Mouse (Mus musculus) heart, adult 8-10 months (tissue): Measurements from ENCODE around the gene Sh3pxd2b. TPM values are rescaled to one million over a fixed set of nuclear protein-coding genes. Genes with fewer than 3 reads are reported as not detected.

Experiments used
- total RNA-seq, 4 experiments: library from RNA; stranded (reverse); gene quantifications; 2 replicates each; pipeline ENCODE4 v1.2.4; 2022

The Sh3pxd2b gene
- total RNA-seq, 4 experiments from 2014 or later, result 2.3 to 4.9 (median 3.3) TPM

Other genes with a start within 250 kb of the Sh3pxd2b start
- gene Il9r, start 147.5 kb upstream of the Sh3pxd2b start, total RNA-seq, result under 1 TPM in 3 of 4 experiments, not detected in 1; 0.05 to 0.40 (median 0.09) TPM
- 10 to 100 TPM in 3 of 4 experiments, 1 to 10 TPM in 1; 9.7 to 14.0 (median 11.8) TPM for gene Snrnp25, start 142.4 kb upstream of the Sh3pxd2b start, total RNA-seq
- 10 to 100 TPM; 20.4 to 26.8 (median 23.0) TPM for gene Rhbdf1, start 125.5 kb upstream of the Sh3pxd2b start, total RNA-seq
- 1 to 10 TPM; 5.5 to 7.7 (median 6.2) TPM for gene Mpg, start 121.3 kb upstream of the Sh3pxd2b start, total RNA-seq
- 10 to 100 TPM; 27.3 to 29.9 (median 28.3) TPM for gene Nprl3, start 80.1 kb upstream of the Sh3pxd2b start, total RNA-seq
- gene Hba-x, start 71.4 kb upstream of the Sh3pxd2b start, total RNA-seq, result not detected
- gene Hba-a1, start 64.3 kb upstream of the Sh3pxd2b start, total RNA-seq, result over 10,000 TPM in 1 of 4 experiments, 1,000 to 10,000 TPM in 3; 1,679 to 11,117 (median 2,615) TPM
- 1 to 10 TPM in 1 of 4 experiments, under 1 TPM in 1, not detected in 2; 0.52 to 1.6 TPM for gene Hbq1b, start 60.9 kb upstream of the Sh3pxd2b start, total RNA-seq
- 1,000 to 10,000 TPM; 1,411 to 8,978 (median 2,103) TPM for gene Hba-a2, start 51.3 kb upstream of the Sh3pxd2b start, total RNA-seq
- under 1 TPM in 1 of 4 experiments, not detected in 3; 0.83 TPM for gene Hbq1a, start 47.8 kb upstream of the Sh3pxd2b start, total RNA-seq
- 1 to 10 TPM; 3.0 to 4.4 (median 3.7) TPM for gene Ubtd2, start 107.5 kb downstream of the Sh3pxd2b start, total RNA-seq
- gene Efcab9, start 184.3 kb downstream of the Sh3pxd2b start, total RNA-seq, result not detected
- gene Stk10, start 185.5 kb downstream of the Sh3pxd2b start, total RNA-seq, result 1 to 10 TPM; 6.6 to 9.2 (median 8.7) TPM